Mouse (Mus musculus): ENCODE results near the gene Pskh1. TPM values are rescaled to one million over a fixed set of nuclear protein-coding genes. Genes with fewer than 3 reads are reported as not detected.

Pskh1 gene
- polyA plus RNA-seq, 1 experiment from 2014 or later = 26.0 TPM

DNA sequence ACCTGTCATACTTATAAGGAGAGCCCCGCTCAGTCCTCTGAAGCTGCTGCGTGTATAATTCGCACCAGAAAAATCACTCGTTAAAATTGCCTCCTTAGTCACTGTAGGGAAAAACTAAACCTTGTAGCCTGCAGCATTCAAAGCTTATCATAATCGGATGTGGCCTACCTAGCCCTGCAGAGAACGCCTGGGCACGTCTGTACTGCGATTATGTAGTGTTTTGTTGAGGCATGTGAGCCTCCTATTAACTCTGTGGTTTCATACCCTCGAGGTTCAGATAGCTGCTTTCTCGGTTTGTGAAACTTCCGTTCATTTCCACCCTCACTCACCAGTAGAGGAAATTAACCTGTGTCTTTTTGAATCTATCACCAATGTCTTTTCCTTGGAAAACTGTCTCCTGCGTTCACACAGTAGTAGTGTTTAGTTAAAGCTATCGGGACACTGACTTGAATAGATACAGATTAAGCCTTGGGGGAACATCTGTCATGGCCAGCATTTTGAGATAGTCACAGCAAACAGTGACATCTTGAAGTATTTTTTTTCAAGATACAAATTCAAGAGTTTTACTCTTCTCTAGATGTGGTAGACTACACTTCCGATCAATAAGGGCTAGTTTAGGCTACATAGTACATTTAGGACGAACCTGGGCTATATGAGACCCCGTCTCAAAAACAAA lies 838 bp downstream of the Pskh1 start:
- Histone ChIP-seq H3K4me2 (replicated peaks) (peak overlapping the region; percentile 68), H3K27me3 (replicated peaks) (no peaks in the 10 kb centered on the region), H3K27ac (peak overlapping the region; percentile 87), H3K36me3 (no peaks in the 10 kb centered on the region), H3K4me1 (replicated peaks) (0 out of 2 replicates have a peak, but pooled peaks cover 7% of the 10 kb centered on the region), H3K9ac (peak overlapping the region; percentile 99), H3K9me3 (no peaks in the 10 kb centered on the region), H3K4me3 (replicated peaks) (peak overlapping the region; percentile 95)
- 29% methylated on average over 16 of the region's 16 CpGs for WGBS
- peak; percentile 16 for ATAC-seq

DNA sequence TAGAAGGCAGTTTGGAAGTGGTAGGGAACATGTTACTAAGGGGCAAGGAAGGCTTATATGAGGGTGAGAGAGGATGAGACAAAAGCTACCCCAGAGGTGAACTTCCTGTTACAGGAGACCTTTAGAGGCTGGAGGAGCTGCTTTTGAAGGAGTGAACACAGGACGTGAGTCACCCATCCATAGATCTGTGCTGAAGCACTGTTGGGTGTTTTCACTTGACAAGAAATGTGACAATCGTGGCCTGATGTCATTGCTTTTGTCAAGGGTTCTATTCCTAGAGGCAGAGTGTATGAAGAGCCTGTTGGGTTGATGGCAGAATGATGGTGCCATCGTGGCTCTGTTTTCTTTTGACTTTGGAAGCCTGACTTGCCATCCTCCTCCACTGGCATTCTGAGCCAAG lies 19.1 kb downstream of the Pskh1 start:
- H3K9ac ChIP-seq = no peak overlapping the region
- no peaks in the 10 kb centered on the region for H3K9me3 ChIP-seq
- no peak for ATAC-seq
- no peaks in the 10 kb centered on the region for H3K4me1 ChIP-seq (replicated peaks)
- no peaks in the 10 kb centered on the region for H3K36me3 ChIP-seq
- no peak overlapping the region for H3K27ac ChIP-seq
- H3K27me3 ChIP-seq (replicated peaks) = no peaks in the 10 kb centered on the region
- 85% methylated on average over 3 of the region's 3 CpGs for WGBS
- no peak overlapping the region for H3K4me2 ChIP-seq (replicated peaks)
- H3K4me3 ChIP-seq (replicated peaks) = no peak overlapping the region

GRCm38 (mm10) chr8:105925123-105925522 lies 24.9 kb downstream of the Pskh1 start:
- no peak overlapping the region for H3K4me3 ChIP-seq (replicated peaks)
- 70% methylated on average over 3 of the region's 3 CpGs for WGBS
- no peaks in the 10 kb centered on the region for H3K4me1 ChIP-seq (replicated peaks)
- no peak overlapping the region for H3K9ac ChIP-seq
- ATAC-seq = no peak
- no peak overlapping the region for H3K4me2 ChIP-seq (replicated peaks)
- H3K36me3 ChIP-seq = peaks cover 4% of the 10 kb centered on the region; the same call in 1 of the 2 replicates
- no peak overlapping the region for H3K27ac ChIP-seq
- no peaks in the 10 kb centered on the region for H3K9me3 ChIP-seq
- no peaks in the 10 kb centered on the region for H3K27me3 ChIP-seq (replicated peaks)

GRCm38 (mm10) chr8:105930602-105931001 lies 30.4 kb downstream of the Pskh1 start:
- 23% methylated on average over 8 of the region's 8 CpGs for WGBS
- no peak overlapping the region; the same call in 1 of the 2 replicates for H3K9ac ChIP-seq
- H3K27me3 ChIP-seq (replicated peaks) = no peaks in the 10 kb centered on the region
- H3K36me3 ChIP-seq = peaks cover 10% of the 10 kb centered on the region
- no peak overlapping the region for H3K27ac ChIP-seq
- H3K9me3 ChIP-seq = no peaks in the 10 kb centered on the region
- no peak overlapping the region for H3K4me2 ChIP-seq (replicated peaks)
- peak; percentile 52 for ATAC-seq
- H3K4me3 ChIP-seq (replicated peaks) = no peak overlapping the region
- H3K4me1 ChIP-seq (replicated peaks) = no peaks in the 10 kb centered on the region

DNA sequence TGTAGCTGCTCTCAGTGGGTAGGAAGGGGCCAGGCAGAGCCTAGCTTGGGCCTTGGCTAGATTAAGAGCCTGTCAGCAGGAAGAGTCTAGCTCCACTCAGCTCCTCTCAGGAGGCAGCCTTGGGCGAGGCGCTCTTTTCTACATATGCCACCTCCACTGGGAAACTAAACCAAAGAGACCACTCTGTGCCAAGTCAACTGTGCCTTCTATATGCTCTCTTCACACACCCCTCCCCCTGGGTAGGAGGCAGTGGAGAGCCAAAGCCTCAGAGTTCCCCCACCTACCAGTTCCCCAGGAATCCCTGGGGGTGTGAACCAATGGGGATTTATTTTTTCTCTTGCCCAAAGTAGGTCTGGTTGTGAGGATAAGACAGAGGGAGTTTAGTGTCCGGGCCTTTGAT lies 31.0 kb downstream of the Pskh1 start:
- H3K27ac ChIP-seq = no peak overlapping the region
- 95% methylated on average over 3 of the region's 3 CpGs for WGBS
- no peak overlapping the region for H3K4me2 ChIP-seq (replicated peaks)

GRCm38 (mm10) chr8:105932525-105932924 lies 32.3 kb downstream of the Pskh1 start:
- Histone ChIP-seq H3K9me3 (no peaks in the 10 kb centered on the region), H3K36me3 (peaks cover 10% of the 10 kb centered on the region), H3K4me2 (replicated peaks) (no peak overlapping the region), H3K4me3 (replicated peaks) (no peak overlapping the region), H3K9ac (no peak overlapping the region), H3K27ac (no peak overlapping the region), H3K27me3 (replicated peaks) (no peaks in the 10 kb centered on the region), H3K4me1 (replicated peaks) (no peaks in the 10 kb centered on the region)
- ATAC-seq = no peak
- WGBS = 89% methylated on average over 11 of the region's 11 CpGs

More for the DNA sequence above, 31.0 kb downstream of the Pskh1 start:
- Histone ChIP-seq H3K4me3 (replicated peaks) (no peak overlapping the region), H3K27me3 (replicated peaks) (no peaks in the 10 kb centered on the region), H3K36me3 (peaks cover 10% of the 10 kb centered on the region), H3K9ac (no peak overlapping the region), H3K4me1 (replicated peaks) (no peaks in the 10 kb centered on the region), H3K9me3 (no peaks in the 10 kb centered on the region)
- ATAC-seq = no peak

DNA sequence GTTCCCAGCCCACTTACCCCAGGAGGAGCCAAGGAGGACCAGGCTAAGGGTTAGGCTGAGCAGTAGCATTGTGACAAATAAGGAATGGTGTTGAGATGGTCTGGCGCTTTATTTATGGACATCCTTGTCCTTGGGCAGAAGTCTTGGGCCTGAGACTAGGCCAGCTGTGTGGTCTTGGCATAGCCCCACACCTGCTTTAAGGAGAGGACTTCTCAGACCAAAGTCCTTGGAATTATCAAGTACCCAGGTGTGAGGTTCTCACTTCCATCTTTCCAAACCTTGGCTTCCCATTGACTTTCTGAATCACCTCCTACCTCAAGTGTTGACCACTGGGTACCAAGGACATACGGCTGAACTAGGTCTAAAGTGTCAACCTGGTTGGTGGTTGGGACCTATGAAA lies 33.5 kb downstream of the Pskh1 start, which contains the start of gene Ctrl:
TSS of gene Ctrl (minus strand) at position 101 of the 400 bp plus-strand sequence.
- 0 out of 2 replicates have a peak, but pooled peaks cover 4% of the 10 kb centered on the region for H3K4me1 ChIP-seq (replicated peaks)
- H3K4me3 ChIP-seq (replicated peaks) = no peak within 1 kb of the TSS
- no peak for ATAC-seq
- H3K36me3 ChIP-seq = peaks cover 10% of the 10 kb centered on the region
- peak within 1 kb of the TSS; percentile 17; the same call in 1 of the 2 replicates for H3K9ac ChIP-seq
- H3K27me3 ChIP-seq (replicated peaks) = no peaks in the 10 kb centered on the region
- no peak within 1 kb of the TSS for H3K4me2 ChIP-seq (replicated peaks)
- WGBS = 88% methylated on average over 2 of the region's 2 CpGs
- H3K27ac ChIP-seq = no peak within 1 kb of the TSS
- no peaks in the 10 kb centered on the region for H3K9me3 ChIP-seq

- H3K9ac ChIP-seq = no peak overlapping the region
- no peaks in the 10 kb centered on the region for H3K9me3 ChIP-seq
- ATAC-seq = no peak
- WGBS = 78% methylated on average over 6 of the region's 6 CpGs
- no peak overlapping the region for H3K27ac ChIP-seq
- H3K4me2 ChIP-seq (replicated peaks) = no peak overlapping the region
- no peak overlapping the region for H3K4me3 ChIP-seq (replicated peaks)
- 0 out of 2 replicates have a peak, but pooled peaks cover 4% of the 10 kb centered on the region for H3K4me1 ChIP-seq (replicated peaks)
- H3K27me3 ChIP-seq (replicated peaks) = no peaks in the 10 kb centered on the region
- peaks cover 6% of the 10 kb centered on the region for H3K36me3 ChIP-seq
Measured at GRCm38 (mm10) chr8:105935105-105935504, 34.9 kb downstream of the Pskh1 start.

DNA sequence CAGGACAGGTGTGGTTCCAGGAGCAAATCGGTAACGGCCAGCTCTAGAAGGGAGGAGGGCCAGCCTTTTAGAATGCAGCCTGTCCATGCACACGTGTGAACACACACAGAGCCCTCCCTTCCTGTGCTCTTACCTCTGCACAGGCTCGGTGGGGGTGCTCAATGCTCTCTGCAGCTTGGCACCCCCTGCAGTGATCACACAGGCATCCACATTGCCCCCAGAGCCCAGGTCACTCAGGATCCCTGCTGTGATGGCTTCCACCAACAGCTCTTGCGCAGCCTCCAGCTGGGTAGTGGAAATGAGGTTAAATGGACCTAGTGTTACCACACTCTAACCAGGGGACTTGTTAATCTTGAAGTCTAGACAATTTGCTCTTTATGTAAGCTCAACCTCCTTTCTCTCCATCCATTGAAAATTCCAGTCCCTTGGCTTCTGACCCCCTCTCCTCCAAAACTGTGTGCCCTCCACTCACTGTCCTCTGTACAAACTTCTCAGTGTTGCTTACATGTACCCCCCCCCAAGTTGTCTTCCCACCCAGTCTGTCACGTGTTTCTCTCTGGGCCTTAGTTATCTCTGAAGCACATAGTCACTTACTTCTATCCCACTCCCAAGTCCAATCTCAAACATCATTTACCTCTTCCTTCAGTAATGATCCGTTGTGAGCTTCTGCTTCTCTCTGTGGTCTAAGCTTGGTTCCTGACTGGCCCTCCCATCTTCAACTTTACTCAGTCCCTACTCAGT lies 35.8 kb downstream of the Pskh1 start:
- H3K4me3 ChIP-seq (replicated peaks) = peak overlapping the region; percentile 90
- H3K27me3 ChIP-seq (replicated peaks) = no peaks in the 10 kb centered on the region
- 0 out of 2 replicates have a peak, but pooled peaks cover 4% of the 10 kb centered on the region for H3K4me1 ChIP-seq (replicated peaks)
- peaks cover 4% of the 10 kb centered on the region for H3K36me3 ChIP-seq
- H3K9me3 ChIP-seq = no peaks in the 10 kb centered on the region
- WGBS = 34% methylated on average over 7 of the region's 7 CpGs
- ATAC-seq = no peak
- peak overlapping the region; percentile 81 for H3K9ac ChIP-seq
- peak overlapping the region; percentile 93 for H3K4me2 ChIP-seq (replicated peaks)
- H3K27ac ChIP-seq = no peak overlapping the region

DNA sequence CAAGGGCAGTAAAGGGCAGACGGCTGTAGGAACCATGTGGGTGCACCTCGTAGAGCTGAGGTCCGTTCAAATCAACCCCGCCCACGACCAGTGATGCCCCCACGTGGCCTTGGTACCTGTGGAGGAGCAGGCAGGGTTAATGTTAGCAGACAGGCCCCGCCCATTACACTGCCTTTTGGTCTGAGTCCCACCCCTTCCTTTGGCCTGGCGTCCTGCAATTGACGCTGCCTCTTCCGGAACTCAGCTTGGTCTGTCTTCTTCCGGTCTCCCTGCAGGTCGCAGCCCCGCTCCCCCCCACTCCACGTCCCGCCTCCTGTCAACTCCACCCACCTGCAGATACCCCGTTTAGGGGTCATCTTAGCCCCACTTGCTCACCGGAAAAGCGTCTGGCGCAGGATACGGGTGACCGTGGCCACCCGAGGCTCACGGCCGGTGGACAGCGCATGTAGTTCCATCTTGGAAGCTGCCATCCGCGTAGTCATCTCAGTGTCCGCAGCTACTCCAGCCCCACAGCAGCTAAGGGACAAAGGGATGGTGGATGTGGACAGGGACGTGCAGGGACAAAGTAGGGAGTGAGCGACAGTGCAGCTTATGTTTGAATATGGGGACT lies 36.7 kb downstream of the Pskh1 start:
- Histone ChIP-seq H3K4me1 (replicated peaks) (0 out of 2 replicates have a peak, but pooled peaks cover 4% of the 10 kb centered on the region), H3K36me3 (no peaks in the 10 kb centered on the region), H3K27ac (peak overlapping the region; percentile 88), H3K9me3 (no peaks in the 10 kb centered on the region), H3K27me3 (replicated peaks) (no peaks in the 10 kb centered on the region), H3K4me2 (replicated peaks) (peak overlapping the region; percentile 93), H3K4me3 (replicated peaks) (peak overlapping the region; percentile 90), H3K9ac (peak overlapping the region; percentile 81)
- WGBS = under 1% methylated on average over 30 of the region's 30 CpGs
- ATAC-seq = peak; percentile 93

- Histone ChIP-seq H3K4me3 (replicated peaks) (peak overlapping the region; percentile 90), H3K9ac (peak overlapping the region; percentile 81), H3K9me3 (no peaks in the 10 kb centered on the region), H3K27ac (peak overlapping the region; percentile 88), H3K27me3 (replicated peaks) (no peaks in the 10 kb centered on the region), H3K4me2 (replicated peaks) (peak overlapping the region; percentile 93), H3K36me3 (no peaks in the 10 kb centered on the region), H3K4me1 (replicated peaks) (0 out of 2 replicates have a peak, but pooled peaks cover 4% of the 10 kb centered on the region)
- under 1% methylated on average over 33 of the region's 33 CpGs for WGBS
- ATAC-seq = peak; percentile 43
Measured at GRCm38 (mm10) chr8:105937496-105938305, 37.5 kb downstream of the Pskh1 start.
